Mouse (Mus musculus) erythroblast, embryonic 14.5 days (primary cell): ENCODE results near the gene Hoga1.

Source experiments
- GATA1 ChIP-seq: IDR thresholded peaks from 2 replicates; pipeline ENCODE4 v1.6.1; 2012; ENCODE audit warnings: low read length, inconsistent platforms, mixed read lengths
- TAL1 ChIP-seq: IDR thresholded peaks from 3 replicates; pipeline ENCODE4 v1.6.1; 2012; ENCODE audit warnings: low read length, inconsistent platforms, mixed read lengths

GRCm38 (mm10) chr19:42054255-42054654 is 8.8 kb downstream of the Hoga1 start:
- TF ChIP-seq GATA1 (no peak), TAL1 (no peak)
